Mouse (Mus musculus): ENCODE data around the gene Fastk. TPM values are rescaled to one million over a fixed set of nuclear protein-coding genes. Genes with fewer than 3 reads are reported as not detected.
"Not testable (repeated sequence)": the region's sequence is repeated elsewhere in the genome, so short reads cannot be mapped to it uniquely, and the experiment has no call there.

Fastk gene
- total RNA-seq, 2 experiments from 2014 or later = 179 to 183 TPM

- intact Hi-C loops (cut with DNase I); DNase-seq: not testable (repeated sequence)
Observed at GRCm38 (mm10) chr5:24396254-24396653, 48.8 kb downstream of the Fastk start.

GRCm38 (mm10) chr5:24394165-24394894 lies 50.8 kb downstream of the Fastk start:
- intact Hi-C loops (cut with DNase I) = loop anchor here (2.0 kb wide), 1 partner anchor 76 kb away; no protein-coding TSS in a partner anchor

DNA sequence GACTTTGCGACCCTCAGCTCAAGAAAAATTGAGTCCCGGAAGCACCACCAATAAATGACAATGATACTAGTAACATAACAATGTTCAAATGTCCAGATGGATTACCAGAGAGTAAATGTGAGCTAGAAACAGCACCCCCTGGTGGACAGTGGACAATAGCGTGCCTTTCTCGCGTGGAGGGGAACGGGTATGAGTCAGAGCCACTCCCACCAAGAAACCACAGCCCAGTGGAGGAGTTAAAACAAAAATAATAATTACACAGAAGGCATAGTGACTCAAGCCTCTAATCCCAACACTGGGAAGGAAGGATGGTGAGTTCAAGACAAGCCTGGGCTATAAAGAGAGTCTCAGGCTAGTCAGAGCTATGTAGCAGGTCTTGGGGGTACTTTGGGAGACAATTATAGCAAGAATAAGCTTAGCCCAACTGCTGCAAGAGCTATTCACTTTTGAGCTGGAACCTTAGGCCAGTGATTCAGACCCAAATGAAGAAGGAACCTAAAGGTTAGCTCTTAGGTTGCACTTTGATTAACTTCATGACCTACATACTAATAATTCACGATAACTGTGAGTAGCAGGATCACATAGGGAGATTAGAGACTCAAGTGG lies 51.6 kb downstream of the Fastk start, which contains the start of gene Abcb8:
Gene Abcb8, plus strand, starts transcription at position 272 of the 606 bp plus-strand sequence.
- intact Hi-C loops (cut with DNase I) = no loop called here
- DNase-seq = peak; percentile 52 to 70

More at GRCm38 (mm10) chr5:24394165-24394894, 50.8 kb downstream of the Fastk start:
- DNase-seq = peak; percentile 90 to 96

DNA sequence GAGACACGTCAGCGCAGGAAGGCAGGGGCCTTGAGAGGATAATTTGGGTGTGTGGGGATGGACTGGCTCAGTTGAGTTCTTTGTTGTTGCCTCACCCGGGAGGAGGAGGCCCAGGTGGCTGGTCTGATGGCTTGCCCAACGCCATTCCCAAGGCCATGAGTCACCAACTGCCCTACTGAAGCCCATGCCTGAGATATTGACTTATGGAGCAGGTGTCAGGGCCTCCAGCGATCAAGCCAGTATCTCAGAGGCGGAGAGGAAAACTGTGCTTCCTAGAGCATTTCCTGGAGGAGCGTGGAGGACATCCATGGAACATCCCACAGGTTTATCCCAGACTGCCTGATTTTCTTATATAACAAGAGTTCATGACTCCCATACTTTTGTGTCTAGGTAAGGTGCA lies 52.4 kb downstream of the Fastk start:
- intact Hi-C loops (cut with DNase I) = no loop called here
- no peak for DNase-seq

- DNase-seq = no peak
- intact Hi-C loops (cut with DNase I) = no loop called here
Observed at GRCm38 (mm10) chr5:24391864-24392263, 53.2 kb downstream of the Fastk start, which contains the start of gene Atg9b. Gene Atg9b, minus strand, starts transcription at chr5:24392143.

GRCm38 (mm10) chr5:24389658-24390020 lies 55.4 kb downstream of the Fastk start:
- DNase-seq = no peak
- intact Hi-C loops (cut with DNase I) = no loop called here

DNA sequence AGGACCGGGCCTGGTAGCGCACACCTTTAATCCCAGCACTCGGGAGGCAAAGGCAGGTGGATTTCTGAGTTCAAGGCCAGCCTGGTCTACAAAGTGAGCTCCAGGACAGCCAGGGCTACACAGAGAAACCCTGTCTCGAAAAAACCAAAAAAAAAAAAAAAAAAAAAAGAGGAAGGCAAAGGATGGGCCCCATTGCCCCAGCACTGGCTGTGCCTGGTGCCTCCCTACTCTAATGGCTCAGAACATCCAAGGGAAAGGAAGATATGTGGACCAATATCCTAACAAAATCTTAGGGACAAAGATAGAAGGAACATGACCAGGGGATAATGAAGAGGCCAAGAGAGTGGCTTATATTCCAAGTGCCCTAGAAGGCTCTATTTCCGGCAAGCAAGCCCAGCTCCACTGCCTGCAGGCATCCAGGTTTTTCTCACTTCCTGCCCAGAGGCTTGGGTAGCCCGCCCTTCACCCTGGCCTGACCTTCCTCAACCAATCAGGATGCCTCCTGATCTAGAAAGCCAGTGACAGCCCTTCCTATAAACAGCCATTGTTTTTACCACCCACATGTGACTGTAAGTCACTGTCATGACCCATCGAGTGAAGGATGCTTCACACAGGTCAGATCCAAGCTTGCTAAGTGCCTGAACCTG lies 56.0 kb downstream of the Fastk start:
- intact Hi-C loops (cut with DNase I) = no loop called here
- no peak for DNase-seq

Other genes starting within 250 kb of the Fastk start
- 1 to 10 TPM; 2.2 to 2.6 TPM for gene Kcnh2, start 93.7 kb downstream of the Fastk start, total RNA-seq (2021)
- gene Nos3, start 80.5 kb downstream of the Fastk start, total RNA-seq (2021) = 1 to 10 TPM; 4.9 to 5.4 TPM
- not detected for gene Atg9b, start 53.1 kb downstream of the Fastk start, total RNA-seq (2021)
- 10 to 100 TPM; 37.6 to 38.0 TPM for gene Abcb8, start 51.6 kb downstream of the Fastk start, total RNA-seq (2021)
- under 1 TPM in 1 of 2 experiments, not detected in 1; 0.25 TPM for gene Asic3, start 31.9 kb downstream of the Fastk start, total RNA-seq (2021)
- 10 to 100 TPM; 11.3 to 12.0 TPM for gene Cdk5, start 21.8 kb downstream of the Fastk start, total RNA-seq (2021)
- 10 to 100 TPM; 14.7 to 15.5 TPM for gene Slc4a2, start 21.4 kb downstream of the Fastk start, total RNA-seq (2021)
- gene Tmub1, start 2.6 kb upstream of the Fastk start, total RNA-seq (2021) = 10 to 100 TPM; 14.9 to 15.8 TPM
- gene Agap3, start 6.9 kb upstream of the Fastk start, total RNA-seq (2021) = 10 to 100 TPM; 59.6 to 63.2 TPM
- gene Gbx1, start 81.9 kb upstream of the Fastk start, total RNA-seq (2021) = not detected
- gene Asb10, start 95.7 kb upstream of the Fastk start, total RNA-seq (2021) = 10 to 100 TPM; 72.9 to 76.9 TPM
- gene 4931409K22Rik, start 111.5 kb upstream of the Fastk start, total RNA-seq (2021) = not detected
- gene Abcf2, start 132.2 kb upstream of the Fastk start, total RNA-seq (2021) = 100 to 1,000 TPM in 1 of 2 experiments, 10 to 100 TPM in 1; 94.7 to 104 TPM
- 10 to 100 TPM in 1 of 2 experiments, 1 to 10 TPM in 1; 7.2 to 10.8 TPM for gene Chpf2, start 141.5 kb upstream of the Fastk start, total RNA-seq (2021)
- gene Smarcd3, start 179.1 kb upstream of the Fastk start, total RNA-seq (2021) = 100 to 1,000 TPM; 167 to 178 TPM
- gene Nub1, start 240.2 kb upstream of the Fastk start, total RNA-seq (2021) = 10 to 100 TPM; 23.1 to 29.0 TPM